Mouse (Mus musculus): ENCODE measurements around the gene Immt.
"Not testable (repeated sequence)": the region's sequence is repeated elsewhere in the genome, so short reads cannot be mapped to it uniquely, and the experiment has no call there.

The Immt gene

DNA sequence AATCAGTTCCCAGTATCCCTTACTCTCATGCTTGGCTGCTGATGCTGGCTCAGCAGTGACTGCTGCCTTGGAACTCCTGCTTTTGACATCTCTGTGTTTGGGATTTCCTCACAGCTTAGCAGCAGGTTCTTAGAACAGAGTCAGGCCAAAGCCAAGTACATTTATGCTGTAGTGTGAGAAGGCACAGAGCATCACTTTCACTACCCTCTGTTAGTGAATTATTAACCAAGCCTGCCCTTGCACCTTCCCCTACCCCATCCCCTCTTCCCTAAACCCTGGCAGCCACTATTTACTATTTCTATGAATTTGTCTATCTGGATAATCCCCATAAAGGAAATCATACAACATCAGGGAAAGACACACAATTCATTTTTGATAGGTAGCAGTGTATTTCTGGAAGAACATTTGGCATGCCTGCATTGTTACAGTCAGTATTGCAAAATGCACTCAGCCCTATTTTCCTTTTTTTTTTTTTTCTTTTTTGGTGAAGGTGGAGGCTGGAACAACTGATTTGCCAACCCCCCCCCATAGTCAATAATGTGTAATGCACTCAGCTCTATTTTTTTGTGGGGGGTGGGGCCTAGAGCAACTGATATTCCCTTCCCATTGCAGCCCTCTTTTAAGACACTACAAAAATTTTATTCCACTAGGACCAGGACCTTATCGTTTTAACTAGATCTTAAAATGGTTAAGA, 9.6 kb downstream of the Immt start:
- DNase-seq (ENCODE audit: low spot score), result no peak

DNA sequence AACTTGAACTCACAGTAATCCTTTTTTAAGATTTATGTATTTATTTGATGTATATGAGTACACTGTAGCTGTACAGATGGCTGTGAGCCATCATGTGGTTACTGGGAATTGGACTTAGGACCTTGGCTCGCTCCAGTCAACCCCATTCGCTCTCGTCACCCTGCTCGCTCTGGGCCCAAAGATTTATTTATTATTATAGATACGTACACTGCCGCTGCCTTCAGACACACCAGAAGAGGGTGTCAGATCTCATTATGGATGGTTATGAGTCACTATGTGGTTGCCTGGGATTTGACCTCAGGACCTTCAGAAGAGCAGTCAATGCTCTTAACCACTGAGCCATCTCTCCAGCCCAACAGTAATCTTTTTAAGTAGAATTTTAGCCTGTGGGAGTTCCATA, 15.8 kb downstream of the Immt start:
- not testable (repeated sequence) for DNase-seq (ENCODE audit: low spot score)

DNA sequence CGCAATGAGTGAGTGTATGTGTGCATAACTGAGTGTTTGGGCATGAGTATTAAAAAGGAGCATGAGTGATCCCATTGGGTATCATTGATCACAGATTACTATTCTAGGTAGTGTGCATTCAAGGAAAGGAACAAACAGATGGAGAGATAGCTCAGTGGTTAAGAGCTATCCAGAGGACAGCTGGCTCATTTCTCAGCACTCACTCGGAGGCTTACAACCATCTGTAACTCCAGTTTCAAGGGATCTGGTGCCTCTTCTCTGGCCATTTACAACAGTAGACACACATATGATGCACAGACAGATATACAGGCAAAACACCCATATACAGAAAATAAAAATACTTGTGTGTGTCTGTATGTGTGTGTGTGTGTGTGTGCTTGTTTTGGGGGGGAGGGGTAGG, 36.6 kb downstream of the Immt start:
- DNase-seq (ENCODE audit: low spot score), result peak; percentile 29

DNA sequence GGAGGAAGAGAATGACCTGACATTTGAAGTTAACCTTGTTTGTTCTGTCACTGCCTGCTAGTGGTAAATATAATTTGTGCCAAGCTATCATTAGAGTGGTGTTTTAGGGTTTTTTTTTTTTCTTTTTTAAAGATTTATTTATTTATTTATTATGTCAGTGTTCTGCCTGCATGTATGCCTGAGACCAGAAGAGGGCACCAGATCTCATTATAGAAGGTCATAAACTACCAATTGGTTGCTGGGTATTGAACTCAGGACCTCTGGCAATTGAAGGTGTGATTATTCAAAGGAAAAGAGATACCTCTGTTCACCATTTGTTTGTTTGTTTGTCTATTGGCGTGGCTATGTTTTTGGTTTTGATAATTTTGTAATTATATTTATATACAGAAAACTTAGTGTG, 37.7 kb downstream of the Immt start:
- no peak for DNase-seq (ENCODE audit: low spot score)

DNA sequence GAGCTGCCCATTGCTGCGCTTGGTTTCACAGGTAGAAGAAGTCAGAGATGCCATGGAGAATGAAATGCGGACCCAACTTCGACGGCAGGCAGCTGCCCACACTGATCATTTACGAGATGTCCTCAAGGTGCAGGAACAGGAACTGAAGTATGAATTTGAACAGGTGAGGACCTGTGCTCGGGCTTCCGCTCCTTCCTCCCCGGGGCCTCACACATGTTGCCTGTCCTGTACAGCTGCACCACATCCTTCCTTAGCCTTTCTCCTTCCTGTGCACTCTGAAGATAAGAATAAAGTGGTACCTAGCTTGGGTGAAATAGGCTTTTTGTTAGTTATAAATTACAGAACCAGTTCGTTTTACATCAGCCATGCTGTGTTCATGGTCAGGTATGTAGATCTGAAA, 40.3 kb downstream of the Immt start:
- DNase-seq (ENCODE audit: low spot score), result no peak

DNA sequence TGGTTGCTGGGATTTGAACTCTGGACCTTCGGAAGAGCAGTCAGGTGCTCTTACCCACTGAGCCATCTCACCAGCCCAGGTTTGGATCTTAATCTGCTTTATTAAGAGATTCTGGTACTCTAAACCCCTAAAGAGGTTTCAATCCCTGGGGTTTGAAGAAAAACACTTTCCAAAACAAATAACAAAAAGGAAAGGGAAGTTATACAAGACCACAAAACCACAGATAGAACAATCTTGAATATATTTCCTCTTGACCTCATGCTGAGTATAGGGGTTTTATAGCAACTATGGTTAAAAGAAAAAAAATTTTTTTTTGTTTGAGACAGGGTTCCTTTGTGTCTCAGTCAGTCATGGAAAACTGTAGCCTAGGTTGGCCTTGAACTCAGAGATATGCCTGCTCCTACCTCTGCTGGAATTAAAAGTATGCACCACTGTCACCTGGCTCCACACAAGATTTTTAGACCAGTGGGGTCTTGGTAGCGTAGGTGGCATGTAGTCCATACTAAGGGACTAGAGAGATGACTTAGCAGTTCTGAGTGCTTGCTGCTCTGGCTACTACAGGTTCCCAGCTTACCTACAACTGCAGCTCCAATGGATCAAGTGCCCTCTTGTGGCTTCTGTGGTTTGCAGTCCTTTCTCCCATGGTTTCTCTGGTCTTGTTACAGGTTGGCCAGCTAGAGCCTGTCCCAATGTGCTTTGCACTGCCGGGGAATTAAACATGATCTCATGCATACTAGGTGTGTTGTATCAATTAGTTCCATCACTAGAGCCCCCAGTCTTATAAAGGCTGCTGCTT, 47.0 kb downstream of the Immt start:
- DNase-seq (ENCODE audit: low spot score), result no peak

DNA sequence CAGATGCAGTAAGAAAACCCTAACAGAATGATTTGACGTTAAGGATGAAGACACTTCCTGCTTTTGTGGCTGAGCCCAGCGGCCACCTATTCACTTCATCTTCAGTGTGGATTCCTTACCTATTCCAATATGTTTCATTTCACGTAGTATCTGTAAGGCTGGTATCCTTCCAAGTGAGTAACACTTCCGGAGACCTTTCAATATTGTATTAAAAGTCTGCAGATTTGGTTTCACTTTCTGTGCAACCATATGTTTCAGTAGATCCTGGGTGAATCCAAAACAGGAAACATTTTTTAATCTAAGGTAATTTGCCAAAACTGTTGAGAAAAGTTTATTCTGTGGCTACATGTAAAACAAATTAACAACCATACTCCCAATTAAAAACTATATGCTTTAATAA, 62.1 kb downstream of the Immt start:
- DNase-seq (ENCODE audit: low spot score), result no peak

DNA sequence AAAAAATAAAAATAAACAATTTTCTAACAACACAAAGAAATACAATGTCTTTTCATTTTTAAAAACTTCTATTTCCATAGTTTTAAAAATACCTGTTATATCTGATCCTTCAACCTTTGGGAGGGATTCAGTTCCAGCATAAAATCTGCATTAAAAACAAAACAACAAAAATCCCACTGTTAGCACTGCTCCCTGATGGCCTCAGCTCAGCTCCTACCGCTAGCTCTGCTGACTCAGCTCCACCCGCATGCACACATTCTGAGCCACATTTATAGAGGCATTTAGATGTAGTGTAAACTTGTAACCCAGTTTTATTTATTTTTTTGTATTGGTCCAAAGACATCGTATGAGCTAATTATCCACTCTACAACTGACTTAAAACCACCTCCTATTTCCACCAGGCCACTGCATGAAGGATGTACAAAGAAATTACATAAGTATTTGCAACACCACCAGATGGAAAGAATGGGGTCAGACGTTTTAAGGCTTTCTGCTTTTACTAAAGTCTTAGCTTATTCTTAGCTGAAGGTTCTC, 76.6 kb downstream of the Immt start:
- no peak for DNase-seq (ENCODE audit: low spot score)

DNA sequence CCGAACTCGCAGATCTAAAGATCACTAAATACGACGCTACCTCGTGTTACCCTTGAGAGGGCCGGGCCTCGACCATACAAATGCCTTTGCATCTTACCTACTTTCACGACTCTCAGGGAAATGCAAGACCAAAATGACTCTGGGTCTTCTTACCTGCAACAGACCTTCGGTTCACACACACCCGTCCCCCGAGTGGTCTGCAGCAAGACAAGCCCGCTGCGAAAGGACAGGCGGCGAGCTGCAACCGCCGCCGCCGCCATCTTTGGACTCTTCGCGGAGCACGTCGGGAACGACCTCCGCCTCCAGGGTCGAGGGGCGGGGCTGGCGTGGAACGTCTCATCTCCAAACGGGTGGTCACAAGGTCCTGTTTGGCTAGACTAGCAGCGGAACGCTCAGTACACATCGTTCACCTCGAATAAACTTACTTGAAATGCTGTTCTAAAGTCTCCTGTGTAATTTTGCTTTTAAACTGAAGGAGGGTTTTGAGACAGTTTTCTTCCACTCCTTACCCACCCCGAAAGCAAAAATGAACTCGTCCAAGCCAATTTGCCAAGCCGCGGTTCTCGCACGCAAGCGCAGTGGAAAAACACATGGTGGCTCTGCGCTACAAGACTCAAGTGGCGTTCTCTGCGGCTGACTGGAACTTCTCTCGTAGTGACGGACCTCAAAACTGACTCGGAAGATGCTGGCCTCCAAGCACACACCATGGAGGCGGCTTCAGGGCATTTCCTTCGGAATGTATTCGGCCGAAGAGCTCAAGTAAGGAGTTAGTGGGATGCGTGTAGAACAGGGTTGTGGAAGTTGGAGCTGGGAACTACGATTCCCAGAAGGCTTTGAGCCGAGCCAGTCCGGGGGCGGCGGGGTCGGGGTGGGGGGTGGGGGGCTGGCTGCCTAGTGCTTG, 77.6 kb downstream of the Immt start, which contains the start of the genes Ptcd3 and Polr1a:
Gene Ptcd3 (minus strand): TSS at position 270 of the 901 bp plus-strand sequence.
Gene Polr1a (plus strand): TSS at position 573 of the 901 bp plus-strand sequence.
- peak; percentile 91 for DNase-seq (ENCODE audit: low spot score)

DNA sequence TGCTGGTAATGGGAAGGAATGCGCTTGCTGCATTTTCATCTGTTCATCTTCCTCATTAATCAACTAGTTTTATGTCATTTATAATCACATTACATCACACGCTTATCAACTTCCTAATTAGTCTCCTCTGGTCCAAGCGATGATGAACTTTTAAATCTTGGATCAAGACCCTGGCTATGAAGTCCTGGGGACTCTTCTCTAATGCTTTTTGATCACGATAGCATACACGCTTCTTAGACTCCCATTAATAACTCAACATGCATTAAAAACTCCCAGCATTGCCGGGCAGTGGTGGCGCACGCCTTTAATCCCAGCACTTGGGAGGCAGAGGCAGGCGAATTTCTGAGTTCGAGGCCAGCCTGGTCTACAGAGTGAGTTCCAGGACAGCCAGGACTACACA, 78.3 kb downstream of the Immt start:
- peak; percentile 11 for DNase-seq (ENCODE audit: low spot score)

DNA sequence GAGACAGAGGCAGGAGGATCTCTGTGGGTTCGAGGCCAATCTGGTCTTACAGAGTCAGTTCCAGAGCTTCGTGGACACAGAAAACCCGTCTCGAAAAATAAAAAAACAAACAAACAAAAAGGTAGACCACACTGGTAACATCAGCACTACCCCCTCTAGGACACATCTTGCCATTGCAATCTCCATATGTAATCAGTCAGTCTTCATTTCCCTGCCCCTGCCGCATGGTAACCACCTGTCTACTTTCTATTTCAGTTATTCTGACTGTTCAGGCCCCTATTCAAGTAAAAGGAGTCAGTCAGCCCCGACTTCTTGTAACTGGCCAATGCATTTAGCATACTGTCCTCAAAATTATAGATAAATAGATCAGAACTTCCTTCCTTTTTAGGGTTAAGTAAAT, 78.7 kb downstream of the Immt start:
- no peak for DNase-seq (ENCODE audit: low spot score)

DNA sequence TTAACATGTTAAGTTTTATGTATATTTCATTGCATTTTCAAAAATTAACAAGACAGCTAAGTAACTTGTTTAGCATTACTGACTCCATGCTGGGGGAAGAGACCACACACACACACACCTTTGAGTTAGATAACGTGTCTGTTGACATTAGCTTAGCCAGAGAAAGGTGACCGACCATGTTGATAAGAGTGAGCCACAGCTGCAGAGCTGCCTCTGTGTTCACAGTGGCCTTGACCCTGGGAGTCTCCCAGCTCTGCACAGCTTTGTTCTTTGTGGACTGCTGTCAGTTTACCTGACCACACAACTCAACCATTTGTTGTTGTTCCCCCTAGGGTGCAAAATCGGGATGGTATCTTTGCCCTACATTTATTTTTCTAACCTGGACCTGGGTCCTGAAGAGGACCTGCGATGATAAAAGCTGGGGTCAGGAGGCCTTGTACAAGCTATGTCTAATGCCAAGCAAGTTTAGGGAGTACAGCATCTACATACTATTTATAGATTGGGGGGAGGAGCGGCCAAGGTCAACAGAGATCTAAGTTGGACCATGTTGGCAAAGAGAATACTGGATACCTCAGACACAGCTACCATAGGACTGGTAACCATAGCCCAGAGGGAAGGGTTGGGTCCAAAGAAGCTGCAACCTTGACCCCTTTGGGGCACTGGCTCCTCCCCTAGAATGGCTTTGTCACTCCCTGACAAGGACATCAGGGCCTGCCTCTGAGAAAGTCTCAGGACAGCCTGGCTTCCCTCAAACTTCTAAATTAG, 80.7 kb downstream of the Immt start:
- no peak for DNase-seq (ENCODE audit: low spot score)

DNA sequence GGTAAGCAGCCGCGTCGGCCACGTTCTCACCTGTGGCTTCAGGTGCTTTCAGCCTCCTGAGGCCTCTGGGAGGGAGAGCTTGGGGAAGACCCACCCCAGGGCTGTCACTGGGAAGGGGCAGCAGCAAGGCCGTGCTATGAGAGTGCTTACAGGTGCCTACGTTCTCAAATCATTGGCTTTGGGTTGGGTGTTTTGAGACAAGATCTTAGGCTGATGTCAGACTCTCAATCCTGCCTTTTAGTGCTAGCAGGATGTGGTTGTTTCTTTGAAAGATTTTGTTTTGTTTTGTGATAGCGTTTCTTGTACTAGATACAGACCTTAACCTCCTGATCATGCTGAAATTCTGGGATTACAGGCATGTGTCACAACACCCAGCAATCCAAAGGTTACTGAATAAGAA, 89.6 kb downstream of the Immt start:
- DNase-seq (ENCODE audit: low spot score), result no peak

DNA sequence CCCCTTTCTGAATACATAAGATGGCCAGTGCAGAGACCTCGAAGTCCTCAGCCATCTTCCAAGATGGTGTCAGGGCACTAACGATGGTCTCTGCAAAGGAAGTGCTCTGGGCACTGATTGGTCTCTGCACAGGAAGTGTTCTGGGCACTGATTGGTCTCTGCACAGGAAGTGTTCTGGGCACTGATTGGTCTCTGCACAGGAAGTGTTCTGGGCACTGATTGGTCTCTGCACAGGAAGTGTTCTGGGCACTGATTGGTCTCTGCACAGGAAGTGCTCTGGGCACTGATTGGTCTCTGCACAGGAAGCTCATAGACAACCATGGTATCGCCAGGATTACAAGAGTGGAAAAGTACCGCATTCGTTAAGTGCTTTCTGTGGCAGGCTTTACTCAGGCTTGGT, 94.1 kb downstream of the Immt start:
- DNase-seq (ENCODE audit: low spot score), result not testable (repeated sequence)
